Mouse (Mus musculus): ENCODE measurements around the gene Fnip2. TPM values are rescaled to one million over a fixed set of nuclear protein-coding genes. Genes with fewer than 3 reads are reported as not detected.
A peak's percentile ranks its signal among the peaks of the same experiment; 100 is the strongest.

Fnip2 gene
- polyA plus RNA-seq, 1 experiment from 2014 or later: 3.0 TPM

GRCm38 (mm10) chr3:79559021-79559772 lies 8.4 kb downstream of the Fnip2 start:
- Histone ChIP-seq H3K9ac (ENCODE audit: low read length) (no peak overlapping the region), H3K9me3 (replicated peaks; ENCODE audit: control insufficient read depth, low read length) (no peaks in the 10 kb centered on the region), H3K36me3 (ENCODE audit: control insufficient read depth, insufficient read depth, low read length) (no peaks in the 10 kb centered on the region), H3K27ac (ENCODE audit: low read depth, low read length) (no peak overlapping the region), H3K4me2 (ENCODE audit: low read length) (no peak overlapping the region), H3K4me1 (ENCODE audit: control insufficient read depth, insufficient read depth, low read length) (no peaks in the 10 kb centered on the region), H3K27me3 (replicated peaks; ENCODE audit: control insufficient read depth, insufficient read depth, low read length) (no peaks in the 10 kb centered on the region), H3K4me3 (ENCODE audit: low read depth, low read length) (no peak overlapping the region)
- DNase-seq (ENCODE audit: low spot score): peak; percentile 28
- ATAC-seq: 0 out of 2 replicates have a peak, but pooled peaks have one; percentile 45
- WGBS: 75% methylated on average over 9 of the region's 9 CpGs

GRCm38 (mm10) chr3:79555061-79555460 lies 12.5 kb downstream of the Fnip2 start:
- no peak for DNase-seq (ENCODE audit: low spot score)
- no peaks in the 10 kb centered on the region for H3K36me3 ChIP-seq (ENCODE audit: control insufficient read depth, insufficient read depth, low read length)
- no peak overlapping the region for H3K4me3 ChIP-seq (ENCODE audit: low read depth, low read length)
- H3K9me3 ChIP-seq (replicated peaks; ENCODE audit: control insufficient read depth, low read length): no peaks in the 10 kb centered on the region
- no peaks in the 10 kb centered on the region for H3K4me1 ChIP-seq (ENCODE audit: control insufficient read depth, insufficient read depth, low read length)
- ATAC-seq: no peak
- no peak overlapping the region for H3K27ac ChIP-seq (ENCODE audit: low read depth, low read length)
- H3K27me3 ChIP-seq (replicated peaks; ENCODE audit: control insufficient read depth, insufficient read depth, low read length): no peaks in the 10 kb centered on the region
- H3K9ac ChIP-seq (ENCODE audit: low read length): no peak overlapping the region
- H3K4me2 ChIP-seq (ENCODE audit: low read length): no peak overlapping the region
- 88% methylated on average over 6 of the region's 6 CpGs for WGBS

GRCm38 (mm10) chr3:79553779-79554178 lies 13.8 kb downstream of the Fnip2 start:
- 94% methylated on average over 3 of the region's 3 CpGs for WGBS
- Histone ChIP-seq H3K4me1 (ENCODE audit: control insufficient read depth, insufficient read depth, low read length) (no peaks in the 10 kb centered on the region), H3K27me3 (replicated peaks; ENCODE audit: control insufficient read depth, insufficient read depth, low read length) (no peaks in the 10 kb centered on the region), H3K36me3 (ENCODE audit: control insufficient read depth, insufficient read depth, low read length) (no peaks in the 10 kb centered on the region), H3K4me3 (ENCODE audit: low read depth, low read length) (no peak overlapping the region), H3K9me3 (replicated peaks; ENCODE audit: control insufficient read depth, low read length) (no peaks in the 10 kb centered on the region), H3K9ac (ENCODE audit: low read length) (no peak overlapping the region), H3K4me2 (ENCODE audit: low read length) (no peak overlapping the region), H3K27ac (ENCODE audit: low read depth, low read length) (no peak overlapping the region)
- ATAC-seq (no peak), DNase-seq (ENCODE audit: low spot score) (no peak)

- H3K4me3 ChIP-seq (ENCODE audit: low read depth, low read length): no peak overlapping the region
- H3K4me1 ChIP-seq (ENCODE audit: control insufficient read depth, insufficient read depth, low read length): no peaks in the 10 kb centered on the region
- H3K36me3 ChIP-seq (ENCODE audit: control insufficient read depth, insufficient read depth, low read length): no peaks in the 10 kb centered on the region
- no peak overlapping the region for H3K27ac ChIP-seq (ENCODE audit: low read depth, low read length)
- WGBS: 85% methylated on average over 9 of the region's 10 CpGs
- H3K9ac ChIP-seq (ENCODE audit: low read length): no peak overlapping the region
- no peaks in the 10 kb centered on the region for H3K9me3 ChIP-seq (replicated peaks; ENCODE audit: control insufficient read depth, low read length)
- no peak overlapping the region for H3K4me2 ChIP-seq (ENCODE audit: low read length)
- no peak for DNase-seq (ENCODE audit: low spot score)
- H3K27me3 ChIP-seq (replicated peaks; ENCODE audit: control insufficient read depth, insufficient read depth, low read length): no peaks in the 10 kb centered on the region
- no peak for ATAC-seq
Measured at GRCm38 (mm10) chr3:79551826-79552552, 15.6 kb downstream of the Fnip2 start.

- H3K27ac ChIP-seq (ENCODE audit: low read depth, low read length): no peak overlapping the region
- 91% methylated on average over 8 of the region's 8 CpGs for WGBS
- H3K9me3 ChIP-seq (replicated peaks; ENCODE audit: control insufficient read depth, low read length): no peaks in the 10 kb centered on the region
- no peak overlapping the region for H3K4me3 ChIP-seq (ENCODE audit: low read depth, low read length)
- H3K4me2 ChIP-seq (ENCODE audit: low read length): no peak overlapping the region
- H3K9ac ChIP-seq (ENCODE audit: low read length): no peak overlapping the region
- no peaks in the 10 kb centered on the region for H3K27me3 ChIP-seq (replicated peaks; ENCODE audit: control insufficient read depth, insufficient read depth, low read length)
- no peaks in the 10 kb centered on the region for H3K36me3 ChIP-seq (ENCODE audit: control insufficient read depth, insufficient read depth, low read length)
- peak; percentile 21 for DNase-seq (ENCODE audit: low spot score)
- no peaks in the 10 kb centered on the region for H3K4me1 ChIP-seq (ENCODE audit: control insufficient read depth, insufficient read depth, low read length)
- no peak for ATAC-seq
Measured at GRCm38 (mm10) chr3:79549751-79550393, 17.7 kb downstream of the Fnip2 start.

GRCm38 (mm10) chr3:79548681-79549437 lies 18.7 kb downstream of the Fnip2 start:
- Histone ChIP-seq H3K4me1 (ENCODE audit: control insufficient read depth, insufficient read depth, low read length) (no peaks in the 10 kb centered on the region), H3K9ac (ENCODE audit: low read length) (no peak overlapping the region), H3K4me2 (ENCODE audit: low read length) (no peak overlapping the region), H3K27me3 (replicated peaks; ENCODE audit: control insufficient read depth, insufficient read depth, low read length) (no peaks in the 10 kb centered on the region), H3K36me3 (ENCODE audit: control insufficient read depth, insufficient read depth, low read length) (no peaks in the 10 kb centered on the region), H3K4me3 (ENCODE audit: low read depth, low read length) (no peak overlapping the region), H3K27ac (ENCODE audit: low read depth, low read length) (no peak overlapping the region), H3K9me3 (replicated peaks; ENCODE audit: control insufficient read depth, low read length) (no peaks in the 10 kb centered on the region)
- ATAC-seq (no peak), DNase-seq (ENCODE audit: low spot score) (no peak)
- WGBS: 89% methylated on average over 17 of the region's 17 CpGs

- DNase-seq (ENCODE audit: low spot score) (no peak), ATAC-seq (no peak)
- H3K4me2 ChIP-seq (ENCODE audit: low read length): no peak overlapping the region
- H3K4me1 ChIP-seq (ENCODE audit: control insufficient read depth, insufficient read depth, low read length): peaks cover 2% of the 10 kb centered on the region; the same call in 1 of the 2 replicates
- H3K27ac ChIP-seq (ENCODE audit: low read depth, low read length): no peak overlapping the region
- 45% methylated on average over 6 of the region's 6 CpGs for WGBS
- no peak overlapping the region for H3K9ac ChIP-seq (ENCODE audit: low read length)
- no peaks in the 10 kb centered on the region for H3K27me3 ChIP-seq (replicated peaks; ENCODE audit: control insufficient read depth, insufficient read depth, low read length)
- no peaks in the 10 kb centered on the region for H3K36me3 ChIP-seq (ENCODE audit: control insufficient read depth, insufficient read depth, low read length)
- no peak overlapping the region for H3K4me3 ChIP-seq (ENCODE audit: low read depth, low read length)
- H3K9me3 ChIP-seq (replicated peaks; ENCODE audit: control insufficient read depth, low read length): no peaks in the 10 kb centered on the region
Measured at GRCm38 (mm10) chr3:79542585-79542984, 25.0 kb downstream of the Fnip2 start.

- ATAC-seq: no peak
- DNase-seq (ENCODE audit: low spot score): no peak
- Histone ChIP-seq H3K9me3 (replicated peaks; ENCODE audit: control insufficient read depth, low read length) (no peaks in the 10 kb centered on the region), H3K27me3 (replicated peaks; ENCODE audit: control insufficient read depth, insufficient read depth, low read length) (no peaks in the 10 kb centered on the region), H3K9ac (ENCODE audit: low read length) (no peak overlapping the region), H3K4me1 (ENCODE audit: control insufficient read depth, insufficient read depth, low read length) (peaks cover 2% of the 10 kb centered on the region; the same call in 1 of the 2 replicates), H3K4me2 (ENCODE audit: low read length) (no peak overlapping the region), H3K27ac (ENCODE audit: low read depth, low read length) (no peak overlapping the region), H3K4me3 (ENCODE audit: low read depth, low read length) (no peak overlapping the region), H3K36me3 (ENCODE audit: control insufficient read depth, insufficient read depth, low read length) (no peaks in the 10 kb centered on the region)
Measured at GRCm38 (mm10) chr3:79539656-79540055, 27.9 kb downstream of the Fnip2 start.
